Mouse (Mus musculus) ES-Bruce4 (cell line): ENCODE data around the gene Il22ra1. TPM values are rescaled to one million over a fixed set of nuclear protein-coding genes. Genes with fewer than 3 reads are reported as not detected.

Source experiments
- H3K27ac ChIP-seq: 2 replicates; pipeline ENCODE4 v1.5.1; 2012; ENCODE audit warnings: low read length, inconsistent platforms; ENCODE audit not compliant: insufficient read depth
- H3K27me3 ChIP-seq: 2 replicates; pipeline ENCODE4 v1.6.1; 2012; ENCODE audit warnings: mild to moderate bottlenecking, low read length, inconsistent platforms; ENCODE audit not compliant: control insufficient read depth, poor library complexity, insufficient read depth, severe bottlenecking
- H3K36me3 ChIP-seq: 2 replicates; pipeline ENCODE4 v1.6.1; 2012; ENCODE audit warnings: inconsistent platforms, mild to moderate bottlenecking, low read length, moderate library complexity; ENCODE audit not compliant: control insufficient read depth, poor library complexity, insufficient read depth, severe bottlenecking
- H3K4me1 ChIP-seq: one replicate; pipeline ENCODE4 v1.8.1; 2011; ENCODE audit warnings: low read length; ENCODE audit not compliant: control insufficient read depth, insufficient read depth
- H3K4me3 ChIP-seq: 2 replicates; pipeline ENCODE4 v1.5.1; 2011; ENCODE audit warnings: low read depth, mild to moderate bottlenecking, low read length
- H3K9ac ChIP-seq: 2 replicates; pipeline ENCODE4 v1.6.1; 2012; ENCODE audit warnings: low read depth, mild to moderate bottlenecking, inconsistent platforms; ENCODE audit not compliant: poor library complexity, severe bottlenecking
- H3K9me3 ChIP-seq: replicated peaks from 2 replicates; pipeline ENCODE4 v1.6.1; 2012; ENCODE audit warnings: mild to moderate bottlenecking, low read length, inconsistent platforms; ENCODE audit not compliant: control insufficient read depth, poor library complexity, insufficient read depth, severe bottlenecking
- CTCF ChIP-seq: IDR thresholded peaks from one replicate; pipeline ENCODE4 v1.8.1; 2011; ENCODE audit warnings: low read depth, low read length
- EP300 ChIP-seq: IDR thresholded peaks from 2 replicates; pipeline ENCODE4 v1.6.1; 2011; ENCODE audit warnings: low read depth, low read length; ENCODE audit not compliant: insufficient read depth
- POLR2A ChIP-seq: IDR thresholded peaks from one replicate; pipeline ENCODE4 v1.8.1; 2011; ENCODE audit warnings: low read length; ENCODE audit not compliant: insufficient read depth
- polyA plus RNA-seq: library from polyadenylated mRNA; stranded (reverse); fragments of >200 nt; gene quantifications from 2 replicates; pipeline ENCODE4 v1.2.4, GENCODE M21; 2011; ENCODE audit warnings: low read depth; ENCODE audit not compliant: missing spikeins, insufficient read depth, insufficient read length

The Il22ra1 gene
- polyA plus RNA-seq, 1 experiment: not detected

DNA sequence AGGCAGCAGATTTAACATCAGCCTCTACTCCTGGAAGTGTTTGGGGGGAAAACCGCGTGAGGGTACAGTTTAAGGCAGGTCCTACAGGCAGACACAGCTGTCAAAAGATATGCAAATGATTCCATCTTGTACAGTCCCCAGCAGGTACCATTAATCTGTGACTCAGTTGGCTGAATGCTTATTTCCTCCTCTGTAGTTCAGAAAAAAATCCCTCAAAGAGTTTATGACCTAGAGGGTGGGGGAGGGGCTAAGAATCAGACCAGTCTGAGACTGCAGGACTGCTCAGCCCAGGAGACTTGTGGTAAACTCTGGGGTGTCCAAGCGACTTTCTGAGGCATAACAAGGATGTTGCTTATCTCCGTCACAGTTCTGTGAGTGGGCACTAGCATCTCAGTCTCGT is 10.3 kb downstream of the Il22ra1 start:
- no peak for TF ChIP-seq CTCF
- TF ChIP-seq EP300: no peak
- TF ChIP-seq POLR2A: no peak
- no peak overlapping the region for H3K27ac ChIP-seq

DNA sequence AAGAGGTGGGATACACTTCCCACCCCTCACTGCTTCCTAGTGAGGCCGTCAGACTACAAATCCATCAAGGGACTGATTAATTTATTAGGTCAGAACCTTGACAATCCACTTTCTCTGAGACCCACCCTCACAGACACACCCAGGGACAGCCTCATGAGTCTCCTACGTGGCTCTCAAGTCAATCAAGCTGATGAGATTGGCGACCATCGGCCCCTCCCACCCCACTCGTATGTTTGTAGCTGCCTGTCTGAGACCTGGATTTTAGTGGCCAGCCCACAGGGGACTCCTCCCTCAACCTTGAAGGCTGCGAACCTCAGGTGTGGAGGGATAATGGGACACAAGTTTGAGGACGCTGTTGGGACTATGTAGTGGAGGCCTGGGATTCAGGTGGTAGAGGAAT is 11.2 kb downstream of the Il22ra1 start:
- Histone ChIP-seq H3K9me3 (peaks cover 6% of the 10 kb centered on the region; the same call in 1 of the 2 replicates), H3K4me3 (no peak overlapping the region), H3K36me3 (no peaks in the 10 kb centered on the region), H3K4me1 (no peaks in the 10 kb centered on the region), H3K9ac (no peak overlapping the region), H3K27me3 (no peaks in the 10 kb centered on the region), H3K27ac (no peak overlapping the region)
- TF ChIP-seq POLR2A (no peak), CTCF (no peak)

More for the DNA sequence above, 10.3 kb downstream of the Il22ra1 start:
- Histone ChIP-seq H3K36me3 (no peaks in the 10 kb centered on the region), H3K9ac (no peak overlapping the region), H3K4me3 (no peak overlapping the region), H3K27me3 (no peaks in the 10 kb centered on the region), H3K9me3 (peaks cover 6% of the 10 kb centered on the region; the same call in 1 of the 2 replicates), H3K4me1 (no peaks in the 10 kb centered on the region)

DNA sequence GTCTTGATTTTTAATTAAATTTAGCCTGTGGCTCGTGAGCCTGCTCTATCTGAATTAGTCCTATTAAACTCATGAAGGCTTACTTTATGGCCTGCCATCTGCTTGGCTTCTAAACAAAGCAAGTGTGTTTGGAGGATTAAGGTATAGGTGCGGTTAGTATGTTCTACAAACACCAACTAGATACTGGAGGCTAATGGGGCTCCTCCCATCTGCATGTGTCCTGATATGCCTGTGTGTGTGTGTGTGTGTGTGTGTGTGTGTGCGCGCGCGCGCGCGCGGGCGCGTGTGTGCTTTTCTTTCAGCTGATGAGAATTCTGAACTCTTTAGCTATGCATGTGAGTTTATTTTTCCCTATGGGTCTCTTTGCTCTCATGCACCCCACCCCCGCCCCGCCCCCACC is 11.7 kb downstream of the Il22ra1 start:
- H3K9ac ChIP-seq: no peak overlapping the region
- H3K27me3 ChIP-seq: no peaks in the 10 kb centered on the region
- H3K4me3 ChIP-seq: no peak overlapping the region
- H3K27ac ChIP-seq: no peak overlapping the region
- H3K36me3 ChIP-seq: no peaks in the 10 kb centered on the region
- H3K9me3 ChIP-seq: 0 out of 2 replicates have a peak, but pooled peaks cover 3% of the 10 kb centered on the region
- TF ChIP-seq POLR2A: no peak
- H3K4me1 ChIP-seq: no peaks in the 10 kb centered on the region

DNA sequence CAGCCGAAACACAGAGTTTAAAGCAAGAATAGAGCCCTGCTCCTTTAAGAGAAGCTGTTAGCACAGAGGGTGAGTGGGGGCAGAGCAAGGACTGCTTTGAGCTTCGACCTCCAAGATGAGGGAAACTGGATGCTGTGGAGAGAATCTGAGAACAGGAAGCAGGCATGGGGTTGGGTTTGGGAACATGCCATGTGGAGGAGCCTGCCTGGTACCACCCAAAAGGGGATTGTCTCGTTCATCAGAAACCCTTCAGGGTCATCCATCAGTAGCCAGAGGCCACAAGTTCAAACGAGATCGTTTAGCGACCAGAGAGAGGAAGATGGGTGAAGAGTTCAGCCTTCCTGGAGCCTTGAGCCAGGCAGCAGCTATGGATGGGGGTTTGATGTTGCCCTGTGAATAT is 15.5 kb downstream of the Il22ra1 start:
- H3K27me3 ChIP-seq: no peaks in the 10 kb centered on the region
- no peaks in the 10 kb centered on the region for H3K9me3 ChIP-seq
- no peak overlapping the region for H3K27ac ChIP-seq
- TF ChIP-seq POLR2A (no peak), CTCF (no peak), EP300 (no peak)
- H3K9ac ChIP-seq: no peak overlapping the region
- H3K36me3 ChIP-seq: no peaks in the 10 kb centered on the region
- H3K4me3 ChIP-seq: no peak overlapping the region
- no peaks in the 10 kb centered on the region for H3K4me1 ChIP-seq

DNA sequence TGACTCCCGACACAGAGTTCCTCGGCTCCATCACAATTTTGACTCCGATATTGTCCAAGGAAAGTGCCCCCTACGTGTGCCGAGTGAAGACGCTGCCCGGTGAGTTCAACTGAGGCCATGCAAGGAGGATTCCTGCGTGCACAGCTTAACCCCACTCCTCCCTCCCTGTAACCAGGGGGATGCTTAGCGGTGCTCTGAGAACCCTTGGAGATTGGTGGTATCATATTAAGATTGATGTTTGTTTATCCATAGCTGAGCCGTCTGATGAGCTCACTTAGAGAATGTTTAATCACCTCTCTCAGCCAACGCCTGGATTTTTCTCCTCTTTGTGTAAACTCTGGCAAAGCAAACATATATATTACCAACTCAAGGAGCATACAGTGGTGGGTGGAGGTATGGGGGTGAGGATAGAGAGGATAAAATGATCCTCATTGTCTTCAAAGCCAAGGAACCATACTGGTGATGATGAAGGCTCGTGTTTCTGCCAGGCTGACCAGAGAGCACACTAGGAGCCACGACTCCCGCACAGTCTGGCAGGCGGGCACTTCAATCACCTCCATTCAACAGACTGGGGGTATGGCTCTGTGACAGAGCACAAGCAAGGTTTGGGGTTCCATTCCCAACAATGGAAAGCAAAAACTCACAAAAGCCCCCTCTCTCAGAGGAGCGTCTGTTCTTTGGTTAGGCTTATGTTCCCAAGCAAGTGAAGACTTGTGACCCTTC is 16.9 kb downstream of the Il22ra1 start:
- TF ChIP-seq CTCF (no peak), POLR2A (no peak), EP300 (no peak)
- no peaks in the 10 kb centered on the region for H3K27me3 ChIP-seq
- no peak overlapping the region for H3K27ac ChIP-seq

DNA sequence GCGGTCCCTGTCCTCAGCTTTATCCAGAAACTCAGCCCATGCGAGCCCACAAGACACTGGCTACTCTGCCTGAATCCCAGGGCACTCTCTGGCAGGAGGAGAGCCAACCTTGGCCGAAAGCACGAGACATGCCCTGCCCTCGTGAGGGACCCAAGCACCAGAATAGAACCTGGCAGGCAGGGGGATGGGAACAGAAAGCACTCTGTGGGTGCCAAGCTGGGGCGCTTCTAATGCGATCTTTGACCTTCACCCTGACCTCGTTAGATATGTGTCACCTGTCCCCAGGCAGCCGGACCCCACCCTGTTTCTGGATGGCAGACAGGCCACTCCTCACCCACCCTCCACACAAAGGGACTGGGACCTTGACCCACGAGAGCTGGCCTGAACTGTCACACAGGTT is 17.6 kb downstream of the Il22ra1 start:
- TF ChIP-seq CTCF (no peak), POLR2A (no peak), EP300 (no peak)
- H3K4me3 ChIP-seq: no peak overlapping the region

More for the DNA sequence above, 16.9 kb downstream of the Il22ra1 start:
- H3K4me1 ChIP-seq: no peaks in the 10 kb centered on the region
- H3K4me3 ChIP-seq: no peak overlapping the region
- H3K9ac ChIP-seq: no peak overlapping the region
- no peaks in the 10 kb centered on the region for H3K9me3 ChIP-seq
- H3K36me3 ChIP-seq: no peaks in the 10 kb centered on the region

More for the DNA sequence above, 17.6 kb downstream of the Il22ra1 start:
- H3K9ac ChIP-seq: no peak overlapping the region
- no peaks in the 10 kb centered on the region for H3K27me3 ChIP-seq
- no peaks in the 10 kb centered on the region for H3K36me3 ChIP-seq
- H3K27ac ChIP-seq: no peak overlapping the region
- no peaks in the 10 kb centered on the region for H3K4me1 ChIP-seq
- H3K9me3 ChIP-seq: no peaks in the 10 kb centered on the region
